Mouse (Mus musculus): ENCODE data around the gene Olfr1532-ps1. TPM values are rescaled to one million over a fixed set of nuclear protein-coding genes. Genes with fewer than 3 reads are reported as not detected.
"Not testable (repeated sequence)": the region's sequence is repeated elsewhere in the genome, so short reads cannot be mapped to it uniquely, and the experiment has no call there.

Gene Olfr1532-ps1
- polyA plus RNA-seq (2012; rRNA removed): not detected in 2 replicates
- not detected in 2 replicates for polyA plus RNA-seq (2014; fragmentation: Nextera tagmentation; extraction: Ambion mirVana)

DNA sequence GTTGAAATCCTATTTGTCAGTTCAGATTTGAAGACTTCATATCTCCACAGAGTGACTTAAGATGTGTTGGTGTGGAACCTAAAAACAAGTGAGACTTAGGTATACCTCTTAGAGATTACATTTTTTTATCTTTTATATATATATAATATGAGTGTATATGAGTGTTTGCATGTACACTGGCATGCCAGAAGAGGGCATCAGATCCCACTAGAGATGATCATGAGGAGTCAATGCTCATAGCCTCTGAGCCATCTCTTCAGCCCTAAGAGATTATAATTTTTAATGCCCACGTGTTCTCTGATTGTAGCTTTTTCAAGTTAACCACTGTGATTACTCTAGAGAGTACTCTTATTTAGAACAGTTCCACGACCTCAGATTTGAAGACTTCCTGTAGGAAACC, at the start of gene Olfr1532-ps1:
TSS of gene Olfr1532-ps1 (plus strand) at position 326 of the 400 bp plus-strand sequence.
- Histone ChIP-seq H3K36me3 (replicated peaks; ENCODE audit: control insufficient read depth, insufficient read depth, low read depth) (no peaks in the 10 kb centered on the region), H3K4me1 (replicated peaks; ENCODE audit: control insufficient read depth in 2 of 2, insufficient read depth in 2 of 2, low read length in 1 of 2) (no peaks in the 10 kb centered on the region), H3K4me3 (ENCODE audit: insufficient read depth in 1 of 2, low read depth in 2 of 2, low read length in 2 of 2) (no peak within 1 kb of the TSS), H3K9ac (replicated peaks) (no peak within 1 kb of the TSS), H3K27me3 (ENCODE audit: control insufficient read depth, insufficient read depth, low read length) (no peaks in the 10 kb centered on the region), H3K9me3 (ENCODE audit: control insufficient read depth, low read length) (no peaks in the 10 kb centered on the region), H3K4me2 (ENCODE audit: low read depth) (no peak within 1 kb of the TSS), H3K27ac (no peak within 1 kb of the TSS)
- 20% methylated on average over 2 of the region's 2 CpGs for WGBS (ENCODE audit: insufficient replicate concordance)
- TF ChIP-seq EP300 (IDR thresholded peaks at IDR 0.05; ENCODE audit: low read depth) (no peak), CTCF (IDR thresholded peaks at IDR 0.05; ENCODE audit: low read depth) (no peak)
- ATAC-seq (ENCODE audit: insufficient read depth): no peak
- DNase-seq (ENCODE audit: low read depth in 3 of 3, low spot score in 3 of 3): no peak

DNA sequence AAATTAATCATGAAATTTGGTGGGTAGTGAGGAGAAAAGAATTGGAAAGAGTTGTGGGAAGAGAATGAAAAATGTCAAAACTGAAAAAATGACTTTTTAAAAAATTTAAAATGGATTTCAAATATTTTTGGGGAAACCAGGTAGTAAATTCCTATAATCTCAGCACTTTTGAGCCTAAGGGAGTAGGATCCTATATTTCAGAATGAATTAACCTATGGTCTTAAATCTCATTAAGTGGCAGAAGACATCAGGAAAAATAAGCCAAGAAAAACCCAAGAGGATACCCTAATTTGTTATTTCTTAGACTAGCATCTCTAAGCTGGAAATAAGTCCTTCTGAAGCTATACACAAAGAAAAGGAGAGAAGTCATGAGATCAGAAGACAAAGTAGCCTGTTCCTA, 44.9 kb upstream of the Olfr1532-ps1 start, which contains the start of gene Olfr704:
TSS of gene Olfr704 (plus strand) at position 301 of the 400 bp plus-strand sequence.
- Histone ChIP-seq H3K27me3 (ENCODE audit: control insufficient read depth, insufficient read depth, low read length) (no peaks in the 10 kb centered on the region), H3K27ac (no peak within 1 kb of the TSS), H3K36me3 (replicated peaks; ENCODE audit: control insufficient read depth, insufficient read depth, low read depth) (no peaks in the 10 kb centered on the region), H3K9ac (replicated peaks) (no peak within 1 kb of the TSS), H3K4me2 (ENCODE audit: low read depth) (no peak within 1 kb of the TSS), H3K9me3 (ENCODE audit: control insufficient read depth, low read length) (no peaks in the 10 kb centered on the region), H3K4me1 (replicated peaks; ENCODE audit: control insufficient read depth in 2 of 2, insufficient read depth in 2 of 2, low read length in 1 of 2) (no peaks in the 10 kb centered on the region), H3K4me3 (ENCODE audit: insufficient read depth in 1 of 2, low read depth in 2 of 2, low read length in 2 of 2) (no peak within 1 kb of the TSS)
- ATAC-seq (ENCODE audit: insufficient read depth): no peak
- TF ChIP-seq CTCF (IDR thresholded peaks at IDR 0.05; ENCODE audit: low read depth) (no peak), EP300 (IDR thresholded peaks at IDR 0.05; ENCODE audit: low read depth) (no peak)
- DNase-seq (ENCODE audit: low read depth in 3 of 3, low spot score in 3 of 3): no peak

DNA sequence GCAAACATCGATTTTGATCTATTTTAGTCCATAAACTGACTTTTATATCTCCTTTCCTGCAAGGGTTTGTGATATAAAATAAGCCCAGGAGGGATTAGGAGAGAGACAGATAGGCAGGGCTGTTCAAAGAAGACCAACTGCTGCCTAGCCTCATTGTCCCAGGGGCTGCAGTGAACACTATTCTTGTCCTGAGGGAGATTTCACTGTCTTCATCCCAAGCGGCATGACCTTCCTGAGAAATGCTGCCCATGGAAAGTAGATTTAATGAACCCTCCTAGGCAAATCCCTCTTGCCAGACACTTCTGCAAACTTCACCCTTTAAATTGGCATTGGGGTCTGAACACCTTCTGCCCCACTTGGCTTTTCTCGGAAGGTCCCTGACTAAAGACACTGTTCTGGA, 31.0 kb upstream of the Olfr1532-ps1 start, which contains the start of gene Olfr705:
TSS of gene Olfr705 (minus strand) at position 101 of the 400 bp plus-strand sequence.
- TF ChIP-seq CTCF (IDR thresholded peaks at IDR 0.05; ENCODE audit: low read depth): no peak
- no peak for TF ChIP-seq EP300 (IDR thresholded peaks at IDR 0.05; ENCODE audit: low read depth)
- Histone ChIP-seq H3K36me3 (replicated peaks; ENCODE audit: control insufficient read depth, insufficient read depth, low read depth) (no peaks in the 10 kb centered on the region), H3K4me2 (ENCODE audit: low read depth) (no peak within 1 kb of the TSS), H3K27me3 (ENCODE audit: control insufficient read depth, insufficient read depth, low read length) (no peaks in the 10 kb centered on the region), H3K9ac (replicated peaks) (no peak within 1 kb of the TSS), H3K4me3 (ENCODE audit: insufficient read depth in 1 of 2, low read depth in 2 of 2, low read length in 2 of 2) (no peak within 1 kb of the TSS), H3K9me3 (ENCODE audit: control insufficient read depth, low read length) (no peaks in the 10 kb centered on the region), H3K4me1 (replicated peaks; ENCODE audit: control insufficient read depth in 2 of 2, insufficient read depth in 2 of 2, low read length in 1 of 2) (no peaks in the 10 kb centered on the region), H3K27ac (no peak within 1 kb of the TSS)
- DNase-seq (ENCODE audit: low read depth in 3 of 3, low spot score in 3 of 3) (no peak), ATAC-seq (ENCODE audit: insufficient read depth) (no peak)
- WGBS (ENCODE audit: insufficient replicate concordance): 57% methylated on average over 3 of the region's 3 CpGs

DNA sequence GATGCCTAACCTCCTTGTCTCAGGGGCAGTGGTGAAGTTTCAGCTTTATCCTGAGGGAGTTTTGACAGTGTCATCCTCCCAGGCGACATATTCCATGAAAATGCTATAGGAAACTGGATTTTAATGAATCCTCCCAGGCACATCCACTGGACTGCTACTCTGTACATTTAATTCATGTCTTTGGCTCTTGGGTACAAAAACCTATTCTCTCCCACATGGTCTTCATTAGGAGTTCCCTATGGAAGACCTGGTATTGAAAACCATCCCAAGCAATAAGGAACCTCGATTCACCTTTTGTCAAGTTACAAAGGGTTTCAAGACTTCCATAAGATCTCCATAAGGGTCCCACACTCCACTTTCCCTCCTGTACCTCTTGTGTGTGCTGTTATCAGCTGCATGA, 19.7 kb upstream of the Olfr1532-ps1 start, which contains the start of gene Olfr706:
TSS of gene Olfr706 (minus strand) at position 101 of the 400 bp plus-strand sequence.
- DNase-seq (ENCODE audit: low read depth in 3 of 3, low spot score in 3 of 3): no peak
- 64% methylated on average over 2 of the region's 2 CpGs for WGBS (ENCODE audit: insufficient replicate concordance)
- Histone ChIP-seq H3K9me3 (ENCODE audit: control insufficient read depth, low read length) (no peaks in the 10 kb centered on the region), H3K4me2 (ENCODE audit: low read depth) (no peak within 1 kb of the TSS), H3K4me3 (ENCODE audit: insufficient read depth in 1 of 2, low read depth in 2 of 2, low read length in 2 of 2) (no peak within 1 kb of the TSS), H3K36me3 (replicated peaks; ENCODE audit: control insufficient read depth, insufficient read depth, low read depth) (no peaks in the 10 kb centered on the region), H3K9ac (replicated peaks) (no peak within 1 kb of the TSS), H3K27me3 (ENCODE audit: control insufficient read depth, insufficient read depth, low read length) (no peaks in the 10 kb centered on the region), H3K4me1 (replicated peaks; ENCODE audit: control insufficient read depth in 2 of 2, insufficient read depth in 2 of 2, low read length in 1 of 2) (no peaks in the 10 kb centered on the region), H3K27ac (no peak within 1 kb of the TSS)
- no peak for ATAC-seq (ENCODE audit: insufficient read depth)
- TF ChIP-seq CTCF (IDR thresholded peaks at IDR 0.05; ENCODE audit: low read depth) (no peak), EP300 (IDR thresholded peaks at IDR 0.05; ENCODE audit: low read depth) (no peak)

DNA sequence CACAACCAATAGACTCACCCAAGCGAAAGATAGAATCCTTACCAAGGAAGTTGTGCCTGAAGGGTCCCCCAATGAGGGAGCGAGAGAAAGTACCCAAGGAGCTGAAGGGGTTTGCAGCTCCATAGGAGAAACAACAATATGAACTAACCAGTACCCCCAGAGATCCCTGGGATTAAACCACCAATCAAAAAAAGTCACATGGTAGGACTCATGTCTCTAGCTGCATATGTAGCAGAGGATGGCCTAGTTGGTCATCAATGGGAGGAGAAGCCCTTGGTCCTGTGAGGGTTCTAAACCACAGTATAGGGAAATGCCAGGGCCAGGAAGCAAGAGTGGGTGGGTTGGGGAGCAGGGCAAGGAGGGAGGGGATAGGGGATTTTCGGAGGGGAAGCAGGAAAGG, 6.7 kb upstream of the Olfr1532-ps1 start, which contains the start of gene Olfr707:
TSS of gene Olfr707 (minus strand) at position 101 of the 400 bp plus-strand sequence.
- not testable (repeated sequence) for H3K27ac ChIP-seq; H3K9me3 ChIP-seq (ENCODE audit: control insufficient read depth, low read length); H3K36me3 ChIP-seq (replicated peaks; ENCODE audit: control insufficient read depth, insufficient read depth, low read depth); DNase-seq (ENCODE audit: low read depth in 3 of 3, low spot score in 3 of 3); H3K27me3 ChIP-seq (ENCODE audit: control insufficient read depth, insufficient read depth, low read length); H3K9ac ChIP-seq (replicated peaks); H3K4me3 ChIP-seq (ENCODE audit: insufficient read depth in 1 of 2, low read depth in 2 of 2, low read length in 2 of 2); H3K4me1 ChIP-seq (replicated peaks; ENCODE audit: control insufficient read depth in 2 of 2, insufficient read depth in 2 of 2, low read length in 1 of 2); ATAC-seq (ENCODE audit: insufficient read depth); H3K4me2 ChIP-seq (ENCODE audit: low read depth)
- 58% methylated on average over 3 of the region's 3 CpGs for WGBS (ENCODE audit: insufficient replicate concordance)

DNA sequence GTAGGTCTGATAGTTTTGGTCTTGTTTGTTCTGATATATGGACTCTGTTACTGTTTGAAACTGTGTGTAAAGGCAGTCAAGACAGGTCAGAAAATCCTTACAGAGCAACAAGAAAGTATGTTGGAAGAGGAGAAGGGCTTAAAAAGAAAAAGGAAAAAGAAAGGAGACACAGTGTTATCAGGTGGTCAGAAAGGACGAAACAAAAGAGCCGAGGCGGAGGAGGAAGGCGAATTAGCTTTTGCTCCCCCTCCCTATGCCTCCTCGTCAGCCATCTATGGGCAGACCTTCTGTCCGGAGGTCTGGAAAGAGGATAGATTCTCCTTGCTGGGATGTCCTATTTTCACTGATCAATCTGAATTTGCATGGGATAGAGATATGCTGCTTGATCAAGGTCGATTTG, 13.2 kb downstream of the Olfr1532-ps1 start:
- H3K4me2 ChIP-seq (ENCODE audit: low read depth); DNase-seq (ENCODE audit: low read depth in 3 of 3, low spot score in 3 of 3); H3K27me3 ChIP-seq (ENCODE audit: control insufficient read depth, insufficient read depth, low read length); H3K27ac ChIP-seq; H3K9me3 ChIP-seq (ENCODE audit: control insufficient read depth, low read length); ATAC-seq (ENCODE audit: insufficient read depth); H3K4me1 ChIP-seq (replicated peaks; ENCODE audit: control insufficient read depth in 2 of 2, insufficient read depth in 2 of 2, low read length in 1 of 2); H3K9ac ChIP-seq (replicated peaks); H3K4me3 ChIP-seq (ENCODE audit: insufficient read depth in 1 of 2, low read depth in 2 of 2, low read length in 2 of 2); H3K36me3 ChIP-seq (replicated peaks; ENCODE audit: control insufficient read depth, insufficient read depth, low read depth): not testable (repeated sequence)
- WGBS (ENCODE audit: insufficient replicate concordance): 66% methylated on average over 7 of the region's 7 CpGs

Data from liver, embryonic 14.5 days (tissue).